Mouse (Mus musculus) small intestine, adult 2 months (tissue): Measurements from ENCODE around the gene Uhrf1bp1.

Experiments
- CTCF ChIP-seq: fragments of 200-500 bp; IDR thresholded peaks from 2 replicates; pipeline ENCODE4 v1.5.1; 2012; ENCODE audit warnings: low read depth, mild to moderate bottlenecking, control low read depth, inconsistent platforms, low read length, moderate library complexity, mixed read lengths; ENCODE audit not compliant: insufficient replicate concordance, insufficient read length; ENCODE audit errors: extremely low read depth
- POLR2A ChIP-seq: fragments of 200-500 bp; IDR thresholded peaks from 2 replicates; pipeline ENCODE4 v1.6.1; 2012; ENCODE audit warnings: low read depth, mild to moderate bottlenecking, control low read depth, inconsistent platforms, low read length, moderate library complexity

DNA sequence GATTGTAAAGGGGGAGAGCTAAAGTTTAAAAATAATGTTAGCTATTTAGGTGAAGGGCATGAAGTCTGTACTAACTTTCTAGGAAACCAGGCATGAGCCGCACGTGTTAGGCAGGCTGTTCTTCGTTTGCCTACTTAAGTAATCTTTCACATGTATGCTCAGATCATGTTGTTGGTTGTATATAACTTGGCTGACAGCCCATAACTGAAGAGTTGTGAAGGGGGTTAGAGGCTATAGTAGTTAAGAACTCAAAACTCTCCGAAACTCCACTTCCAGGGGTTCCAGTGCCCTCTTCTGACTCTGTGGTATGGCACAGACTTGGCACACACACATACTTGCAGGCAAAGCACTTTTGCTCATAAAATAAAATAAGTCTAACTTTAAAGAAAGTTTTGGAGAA is 10.5 kb downstream of the Uhrf1bp1 start:
- no peak for TF ChIP-seq POLR2A
- no peak for TF ChIP-seq CTCF
